Mouse (Mus musculus) T-helper 2 cell (primary cell): ENCODE measurements around the gene B4galnt3.

Experiments
- in situ Hi-C: fragments of 300-600 bp; cut with MboI, MseI; formaldehyde crosslinking; loops from one replicate; pipeline ENCODE4 v1.15.1; 2025; ENCODE audit warnings: high pct_unique_total_duplicates

Gene B4galnt3

DNA sequence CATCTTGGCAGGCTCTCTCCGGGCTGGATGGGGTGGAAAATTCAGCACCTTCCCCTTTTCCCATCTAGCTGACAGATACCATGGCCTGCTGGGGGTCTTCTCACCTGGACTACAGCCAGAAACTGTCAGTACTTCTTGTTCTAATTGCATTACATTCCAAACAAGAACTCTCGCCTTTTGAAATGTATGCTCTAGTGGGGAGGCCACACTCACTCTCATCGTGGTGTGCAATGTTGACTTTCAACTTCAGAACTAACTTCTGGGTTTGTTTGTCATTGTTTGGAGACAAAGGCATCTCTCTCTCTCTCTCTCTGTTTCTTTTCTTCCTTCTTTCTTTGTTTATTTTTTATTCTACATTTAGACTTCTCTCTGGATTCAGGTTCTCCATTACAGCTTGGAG lies 107.8 kb downstream of the B4galnt3 start:
- in situ Hi-C loops: no loop called here

DNA sequence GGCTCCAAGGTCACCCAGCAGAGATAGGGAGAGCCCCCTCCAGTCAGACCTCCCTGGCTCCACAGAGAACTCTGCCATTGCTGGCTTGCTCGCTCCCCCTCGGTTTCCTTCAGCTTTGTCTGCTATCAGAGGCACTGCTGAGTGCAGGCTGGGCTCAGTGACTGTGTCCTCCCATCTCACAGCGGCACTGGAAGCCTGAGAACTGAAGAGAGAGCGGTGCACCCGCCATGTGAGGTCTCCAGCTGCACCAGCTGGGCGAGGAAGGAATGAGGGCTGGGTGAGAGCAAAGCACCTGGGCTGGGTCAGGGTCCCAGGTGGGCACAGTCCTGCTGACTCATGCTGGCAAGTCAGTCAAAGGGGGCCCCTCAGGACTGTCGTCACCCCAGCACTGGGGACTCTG lies 108.6 kb downstream of the B4galnt3 start:
- in situ Hi-C loops: no loop called here

DNA sequence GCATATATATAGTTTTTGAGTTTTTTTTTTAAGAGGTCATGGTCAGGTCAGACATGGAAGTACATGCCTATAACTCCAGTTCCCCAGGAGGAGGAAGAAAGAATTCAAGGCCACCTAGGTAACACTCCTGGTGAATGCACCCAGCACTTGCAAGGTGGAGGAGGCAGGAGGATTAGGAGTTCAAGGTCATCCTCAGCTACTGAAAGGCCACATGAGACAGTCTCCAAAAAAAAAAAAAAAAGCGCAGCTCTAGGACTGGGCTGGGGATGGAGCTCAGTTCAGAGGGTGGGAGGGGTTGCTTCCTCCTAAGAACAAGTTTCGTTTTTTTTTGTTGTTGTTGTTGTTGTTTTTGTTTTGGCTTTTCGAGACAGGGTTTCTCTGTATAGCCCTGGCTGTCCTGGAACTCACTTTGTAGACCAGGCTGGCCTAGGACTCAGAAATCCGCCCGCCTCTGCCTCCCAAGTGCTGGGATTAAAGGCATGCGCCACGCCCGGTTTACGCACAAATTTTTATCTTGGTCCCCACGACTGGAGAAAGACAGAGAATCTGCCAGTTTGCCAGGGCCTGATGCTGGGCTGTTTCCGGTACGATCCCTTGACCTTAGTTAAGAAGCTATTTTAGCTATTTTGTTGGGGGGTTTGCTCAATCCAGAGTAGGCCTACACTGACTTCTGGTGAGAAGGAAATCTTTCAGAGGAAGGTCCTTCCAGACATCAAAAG lies 109.2 kb downstream of the B4galnt3 start:
- in situ Hi-C loops: no loop called here

DNA sequence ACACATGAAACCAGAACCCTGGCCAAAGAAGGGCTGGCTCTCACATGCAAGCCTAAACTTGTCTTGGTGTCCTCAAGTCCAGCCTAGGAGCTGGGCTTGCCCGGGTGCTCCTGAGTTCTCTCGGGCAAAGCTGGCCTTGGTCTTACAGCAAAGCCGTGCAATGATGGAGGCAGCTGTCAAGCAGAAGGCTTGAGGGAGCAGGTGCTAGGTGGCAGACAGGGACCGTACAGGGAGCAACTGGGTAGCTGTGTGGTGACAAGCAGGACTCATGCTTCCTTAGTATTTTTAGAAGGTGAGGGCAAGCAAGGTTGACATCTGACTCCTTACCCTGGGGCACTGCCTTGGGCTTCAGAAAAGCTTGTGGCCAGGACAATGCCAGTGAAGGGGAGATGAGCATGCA lies 110.6 kb downstream of the B4galnt3 start:
- in situ Hi-C loops: loop anchor here (5.0 kb wide), 1 partner anchor 131 kb away; no protein-coding TSS in a partner anchor

DNA sequence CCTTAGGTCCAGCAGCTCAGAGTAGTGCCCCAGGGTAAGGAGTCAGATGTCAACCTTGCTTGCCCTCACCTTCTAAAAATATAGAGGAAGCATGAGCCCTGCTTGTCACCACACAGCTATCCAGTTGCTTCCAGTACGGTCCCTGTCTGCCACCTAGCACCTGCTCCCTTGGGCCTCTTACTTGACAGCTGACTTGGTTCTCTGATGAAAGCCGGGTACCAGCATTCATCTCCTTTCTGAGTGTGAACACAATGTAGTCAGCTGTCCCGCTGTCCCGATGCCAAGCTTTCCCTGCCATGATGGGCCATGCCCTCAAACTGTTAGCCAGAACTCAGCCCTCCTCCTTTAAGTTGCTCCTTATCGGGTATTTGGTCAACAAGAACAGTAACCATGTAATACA lies 112.2 kb downstream of the B4galnt3 start:
- in situ Hi-C loops: loop anchor here (5.0 kb wide), 1 partner anchor 130 kb away; no protein-coding TSS in a partner anchor

DNA sequence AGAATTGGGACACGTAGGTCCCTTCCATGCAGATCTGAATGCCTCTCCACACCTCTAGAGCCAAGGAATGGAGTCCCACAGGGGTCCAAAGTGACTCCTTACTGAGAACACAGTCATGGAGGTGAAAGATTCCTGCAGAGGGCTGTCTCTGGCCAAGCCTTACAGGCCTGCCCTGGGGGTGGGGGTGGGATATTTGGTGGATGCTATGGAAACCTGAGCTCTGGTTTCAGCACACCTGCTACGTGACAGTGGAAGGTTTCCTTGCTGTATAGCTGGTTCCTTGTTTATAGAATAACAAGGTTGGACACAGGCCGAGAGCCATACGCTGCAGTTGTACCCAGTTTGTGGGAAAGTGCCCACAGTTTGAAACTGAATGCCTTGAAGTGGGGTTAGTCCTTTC lies 113.9 kb downstream of the B4galnt3 start:
- in situ Hi-C loops: loop anchor here (5.0 kb wide), 1 partner anchor 128 kb away; no protein-coding TSS in a partner anchor

DNA sequence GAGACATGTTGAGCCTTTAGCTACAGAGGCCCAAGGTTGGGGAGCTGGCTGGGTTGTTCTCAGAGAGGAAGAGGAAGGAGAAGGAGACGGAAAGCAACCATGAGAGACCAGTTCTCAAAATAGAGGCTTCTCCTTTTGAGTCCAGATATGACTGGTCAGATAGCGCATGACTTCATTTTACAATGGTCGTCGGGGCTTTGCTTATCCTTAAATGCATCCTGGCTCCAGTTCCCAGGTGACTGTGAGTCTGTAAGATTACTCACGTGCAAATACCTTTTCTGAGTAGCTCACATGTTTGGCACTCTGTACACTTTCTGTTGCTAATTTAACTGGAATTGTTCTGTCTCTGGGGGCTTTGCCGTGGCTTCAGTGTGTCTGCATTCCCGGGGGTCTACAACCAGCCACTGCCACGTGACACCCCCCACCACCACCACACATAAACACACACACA lies 114.6 kb downstream of the B4galnt3 start:
- in situ Hi-C loops: loop anchor here (5.0 kb wide), 1 partner anchor 127 kb away; no protein-coding TSS in a partner anchor

DNA sequence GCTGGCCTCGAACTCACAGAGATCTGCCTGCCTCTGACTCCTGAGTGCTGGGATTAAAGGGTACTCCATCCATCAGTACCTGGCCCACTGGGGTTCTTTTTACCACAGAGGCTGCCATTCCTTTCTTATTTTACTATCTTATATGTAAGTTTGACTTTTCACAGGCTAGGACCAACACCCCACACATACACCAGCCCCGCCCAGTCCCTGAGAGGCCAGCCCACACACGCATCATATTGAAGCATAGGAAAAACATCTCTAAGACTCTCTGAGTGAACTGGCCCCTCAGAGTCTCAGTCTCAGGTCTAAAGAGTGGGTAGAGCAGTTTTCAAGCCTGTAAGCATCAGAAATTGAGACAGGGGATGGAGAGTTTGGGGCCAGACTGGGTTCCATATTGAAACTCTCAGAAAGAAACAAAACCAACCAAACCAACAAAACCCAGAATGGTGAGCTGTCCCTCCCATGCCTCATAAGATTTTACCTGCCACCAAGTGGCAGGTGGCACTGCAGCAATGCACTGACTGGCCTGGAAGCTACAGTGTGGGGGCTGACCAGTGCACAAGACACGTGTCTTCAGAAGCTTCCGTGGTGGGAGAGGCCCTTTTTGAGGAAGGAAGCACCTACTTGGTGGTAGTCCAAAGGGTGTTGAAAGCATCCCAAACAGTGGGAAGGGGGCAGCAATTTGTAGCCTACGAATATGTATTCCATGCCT lies 115.2 kb downstream of the B4galnt3 start:
- in situ Hi-C loops: no loop called here

DNA sequence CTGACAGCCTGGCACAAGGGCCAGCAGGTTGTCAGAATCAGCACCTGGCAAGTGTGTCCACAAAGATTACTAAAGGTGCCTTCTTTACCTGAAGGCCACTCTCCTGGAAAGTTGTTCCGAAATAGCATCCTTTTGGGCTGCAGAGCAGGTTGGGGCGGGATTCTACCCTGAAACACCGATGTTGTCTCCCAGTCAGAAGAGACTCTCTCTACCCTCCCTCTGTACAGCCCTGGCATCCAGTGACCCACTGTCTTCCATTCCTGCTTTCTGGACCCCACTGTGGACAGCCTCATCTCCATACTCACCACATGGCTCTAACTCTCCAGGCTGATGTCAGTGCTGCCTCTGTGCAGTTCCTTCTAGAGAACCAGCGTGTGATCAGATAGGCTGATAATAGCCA lies 118.7 kb downstream of the B4galnt3 start:
- in situ Hi-C loops: no loop called here

DNA sequence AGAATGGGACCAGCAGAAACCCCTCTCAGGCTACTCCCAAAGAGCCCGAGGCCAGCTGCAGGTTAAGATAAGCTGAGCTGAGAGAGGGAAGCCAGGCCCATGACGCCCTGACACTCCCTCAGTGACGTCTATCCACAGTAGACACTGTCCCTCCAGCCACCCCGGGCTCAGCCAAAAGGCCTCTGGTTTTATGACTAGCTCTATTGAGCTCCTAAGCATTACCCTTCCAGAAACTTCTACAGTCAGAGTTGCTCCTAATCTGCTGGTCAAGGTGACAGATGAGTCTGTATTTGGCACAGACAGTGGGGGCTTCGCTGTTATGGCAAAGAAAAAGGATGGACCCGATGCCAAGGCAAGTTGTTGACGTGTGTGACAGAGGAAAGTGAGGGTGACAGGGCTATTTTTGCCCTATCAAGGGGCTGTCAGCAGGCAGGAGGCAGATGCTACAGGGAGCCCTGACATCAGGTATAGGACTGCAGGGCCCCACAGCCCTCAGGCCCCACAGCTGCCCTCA lies 119.7 kb downstream of the B4galnt3 start:
- in situ Hi-C loops: no loop called here

DNA sequence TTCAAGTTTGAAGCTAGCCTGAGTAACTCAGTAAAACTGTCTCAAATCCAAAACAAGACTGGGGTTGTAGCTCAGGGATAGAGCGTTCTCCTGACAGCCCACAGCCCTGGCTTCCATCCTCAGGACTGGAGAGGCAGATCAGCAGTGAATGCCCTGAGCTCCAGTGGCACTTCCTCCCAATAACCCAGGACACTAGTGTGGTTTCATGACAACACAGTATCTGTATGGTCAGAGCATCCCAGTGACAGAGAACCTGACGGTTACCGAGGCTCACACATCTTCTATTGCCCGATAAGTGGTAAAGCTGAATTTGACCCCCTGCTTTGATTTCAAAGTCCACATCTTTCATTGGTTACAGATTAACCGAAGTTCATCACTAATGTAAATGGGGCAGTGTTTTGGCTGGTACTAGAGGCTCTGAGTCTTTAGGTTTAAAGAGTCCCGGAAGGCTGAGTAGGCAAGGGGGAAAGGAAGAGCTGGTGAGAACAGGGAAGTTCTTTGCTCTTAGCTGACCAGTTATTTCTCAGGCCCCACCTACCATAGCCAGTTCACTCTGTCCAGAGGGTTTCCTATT lies 120.2 kb downstream of the B4galnt3 start:
- in situ Hi-C loops: no loop called here

DNA sequence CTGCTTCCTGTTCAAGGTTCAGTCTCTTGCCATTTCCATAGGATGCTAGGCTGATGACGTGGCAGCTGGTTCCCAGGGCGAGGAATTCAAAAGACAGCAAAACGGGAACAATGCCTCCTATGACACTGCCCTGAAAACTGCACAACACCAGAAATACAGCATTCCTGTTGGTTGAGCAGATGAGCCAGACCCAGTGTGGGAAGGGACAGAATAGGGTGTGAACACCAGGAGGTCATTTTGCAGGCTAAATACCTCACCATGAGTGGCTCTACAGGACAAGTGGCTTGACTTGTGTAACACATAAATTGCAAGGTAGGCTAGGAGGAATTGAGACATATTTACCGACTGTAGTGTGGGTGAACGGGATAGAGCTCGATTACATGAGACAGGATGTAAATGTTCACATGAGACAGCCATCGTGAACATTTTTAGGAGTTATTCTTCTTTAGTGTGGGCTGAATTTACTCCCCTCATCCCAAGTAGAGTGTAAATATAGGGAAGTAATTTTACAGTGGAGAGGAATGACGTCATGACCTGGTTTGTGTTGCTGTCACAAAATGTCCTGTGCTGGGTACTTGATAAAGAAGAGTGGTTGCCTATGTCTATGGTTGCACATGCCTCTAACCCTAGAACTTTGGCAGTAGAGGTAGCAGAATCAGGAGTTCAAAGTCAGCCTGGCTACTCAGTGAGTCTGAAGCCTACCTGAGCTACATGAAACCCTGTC lies 121.9 kb downstream of the B4galnt3 start:
- in situ Hi-C loops: no loop called here

DNA sequence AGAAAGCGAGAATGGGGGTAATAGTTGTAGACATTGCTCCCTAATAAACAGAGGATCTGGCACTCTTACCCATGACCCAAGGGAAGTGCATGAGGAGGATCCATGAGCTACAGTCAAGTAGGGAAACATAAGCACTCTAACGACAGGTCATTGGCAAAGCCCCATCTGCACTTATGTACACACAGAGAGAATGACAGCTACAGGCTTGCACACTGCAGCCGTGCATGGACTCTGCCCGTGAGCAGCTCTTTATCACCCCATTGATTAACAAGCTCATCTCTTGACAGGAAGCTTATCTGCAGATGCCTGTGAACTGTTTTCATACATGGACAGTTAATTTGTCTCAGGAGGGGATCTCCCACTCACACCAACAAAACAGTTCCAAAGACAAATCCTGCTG lies 126.8 kb downstream of the B4galnt3 start:
- in situ Hi-C loops: no loop called here

DNA sequence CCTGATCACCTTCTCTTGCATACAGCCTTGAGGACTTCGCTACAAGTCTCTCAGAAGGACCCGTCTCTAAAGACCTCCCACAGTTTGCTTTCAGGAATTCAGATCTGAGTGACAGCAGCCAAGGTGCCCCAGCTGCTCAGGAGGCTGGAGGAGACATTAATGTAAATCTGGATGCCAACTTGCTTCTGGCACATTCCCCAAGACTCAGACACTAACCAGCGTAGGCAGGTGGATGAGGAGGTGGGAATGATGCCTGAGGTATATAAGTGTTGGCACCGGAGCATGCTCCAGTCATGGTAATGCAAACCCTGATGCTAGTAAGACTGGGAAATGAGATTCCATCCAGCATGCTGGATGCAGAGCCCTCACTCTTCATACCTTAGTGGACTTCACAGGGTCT lies 129.6 kb downstream of the B4galnt3 start:
- in situ Hi-C loops: no loop called here

DNA sequence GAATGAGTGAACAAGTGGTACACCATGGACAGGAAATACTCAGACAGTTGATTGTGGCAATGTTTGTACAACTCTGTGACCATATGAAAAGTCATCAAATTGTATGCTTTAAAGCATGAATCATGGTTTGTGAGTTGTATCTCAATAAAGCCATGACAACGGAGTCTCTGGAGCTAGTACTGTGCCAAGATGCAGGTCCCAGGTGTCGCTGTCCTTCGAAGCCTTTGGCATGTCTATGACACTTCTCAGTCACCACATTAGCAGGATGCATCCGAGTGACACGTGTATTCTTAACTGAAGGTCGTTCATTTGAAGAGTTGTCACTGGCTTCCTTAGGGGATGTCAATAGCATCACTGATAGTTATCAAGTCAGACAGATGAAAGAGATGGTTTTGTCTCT lies 131.4 kb downstream of the B4galnt3 start:
- in situ Hi-C loops: no loop called here

DNA sequence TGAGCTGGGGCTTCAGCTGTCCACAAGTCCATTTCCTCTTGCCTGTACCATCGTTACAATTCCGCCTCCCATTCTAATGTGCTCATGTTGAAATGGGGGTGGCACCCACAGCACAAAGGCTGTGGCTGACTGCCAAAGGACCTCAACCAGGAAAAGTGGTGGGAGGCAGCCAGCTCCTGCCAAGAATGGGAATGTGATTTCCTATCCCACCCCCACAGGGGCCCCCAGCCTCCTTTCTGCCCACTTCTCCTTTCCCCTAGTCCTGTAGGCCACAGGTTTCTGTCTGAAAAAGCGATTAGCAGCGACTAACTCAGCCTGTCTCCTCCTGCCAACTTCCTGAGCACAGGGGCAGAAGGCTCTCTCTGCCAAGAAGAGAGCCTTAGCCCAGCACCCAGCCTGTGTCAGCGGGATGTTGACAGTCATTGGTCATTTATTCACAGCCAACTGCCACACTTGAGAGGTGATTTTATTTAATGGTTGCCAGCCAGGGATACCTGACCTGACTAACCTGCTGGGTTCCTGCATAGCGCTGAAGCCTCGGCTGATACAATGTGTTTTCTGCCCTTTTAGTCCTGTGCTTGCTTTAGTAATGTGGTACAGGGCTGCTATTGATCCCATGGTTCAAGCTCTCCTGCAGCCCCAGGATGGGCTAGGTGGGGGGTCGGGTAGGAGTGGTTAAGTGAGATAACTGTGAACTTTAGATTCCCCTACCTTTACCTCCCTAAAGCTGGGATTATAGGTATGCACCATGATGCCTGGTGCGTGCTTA lies 135.0 kb downstream of the B4galnt3 start:
- in situ Hi-C loops: no loop called here

DNA sequence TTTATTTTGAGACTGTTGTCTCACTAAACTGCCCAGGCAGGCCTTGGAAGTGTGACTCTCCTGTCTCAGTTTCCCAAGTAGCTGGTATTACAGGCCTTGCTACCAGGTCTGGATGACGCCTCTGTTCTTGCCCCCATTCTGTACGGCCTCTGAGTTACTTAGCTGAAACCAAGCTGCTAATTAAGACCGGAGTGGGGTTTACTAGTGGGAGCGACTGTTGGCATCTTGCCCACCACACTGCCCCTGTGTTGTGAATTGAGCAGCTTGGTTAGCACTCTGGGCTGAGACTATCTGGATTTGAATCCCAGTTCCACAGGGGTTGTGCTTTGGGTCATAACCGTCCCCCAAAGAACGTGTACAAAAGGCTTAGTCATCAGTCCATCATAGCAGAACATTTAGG lies 136.9 kb downstream of the B4galnt3 start:
- in situ Hi-C loops: no loop called here

DNA sequence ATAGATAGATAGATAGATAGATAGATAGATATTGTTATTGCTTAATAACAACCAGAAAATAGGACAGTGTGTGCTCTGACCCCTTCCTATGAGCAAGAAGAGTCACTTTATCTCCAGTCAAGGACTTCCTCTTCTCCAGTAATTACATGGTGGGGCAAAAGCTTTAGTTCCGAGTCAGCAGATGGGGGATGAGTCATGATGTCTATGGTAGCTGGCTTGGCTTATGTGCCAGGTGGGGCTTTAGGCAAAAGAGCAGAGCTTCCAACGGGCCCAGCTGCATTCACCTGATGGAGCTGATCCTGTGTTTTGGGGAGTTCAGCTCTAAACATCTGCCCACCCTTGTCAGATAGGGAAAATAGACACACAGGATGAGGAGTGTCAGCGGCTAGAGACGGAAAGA lies 138.8 kb downstream of the B4galnt3 start:
- in situ Hi-C loops: no loop called here

DNA sequence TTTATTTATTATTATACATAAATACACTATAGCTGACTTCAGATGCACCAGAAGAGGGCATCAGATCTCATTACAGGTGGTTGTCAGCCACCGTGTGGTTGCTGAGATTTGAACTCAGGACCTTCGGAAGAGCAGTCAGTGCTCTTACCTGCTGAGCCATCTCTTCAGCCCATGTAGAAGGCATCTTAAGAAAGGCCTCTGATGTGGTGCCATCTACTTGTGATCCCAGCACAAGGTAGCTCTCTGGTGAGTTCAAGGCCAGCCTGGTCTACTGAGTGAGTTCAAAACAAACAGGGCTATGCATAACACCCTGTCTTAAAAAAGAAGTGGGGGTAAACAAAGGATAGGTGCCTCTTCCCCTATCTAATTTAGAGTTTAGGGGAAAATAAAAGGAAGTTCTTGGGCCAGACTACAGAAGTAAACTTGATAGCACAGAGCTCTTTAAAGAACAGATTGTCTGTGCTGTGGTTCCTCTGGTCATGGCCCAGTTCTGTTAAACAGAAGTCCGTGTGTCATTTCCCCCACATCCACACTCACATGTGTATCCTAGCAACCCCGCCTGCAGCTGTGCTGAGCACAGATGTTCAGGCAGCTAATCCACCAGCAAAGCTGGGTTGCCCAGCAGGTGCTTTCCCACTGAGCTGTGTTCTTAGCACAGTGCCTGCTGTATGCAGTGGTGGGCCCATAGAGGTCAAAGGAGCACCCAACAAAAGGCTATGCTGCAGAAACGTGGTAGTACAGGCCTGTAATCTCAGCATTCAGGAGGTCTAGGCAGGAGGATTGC lies 139.6 kb downstream of the B4galnt3 start:
- in situ Hi-C loops: no loop called here
